ENCODE assay signal across 20 mouse cellular contexts in genomic region chr17:6182715-6183114, GRCm38 (mm10).
A peak's percentile ranks its signal among the peaks of the same experiment; 100 is the strongest.
DNase-seq lines count a peak whose midpoint lies in the region; ATAC-seq and TF ChIP-seq lines count a peak whose summit lies in the region.
"Had no signal": no experiment of that assay in that cellular context is flagged by ENCODE, and none has a peak within 500 bp of the region (broad histone marks: within the 10 kb centered on the region; RNA-seq: fewer than 3 reads in every experiment).

No protein-coding gene starts in this region.

- no peaks in the 10 kb centered on the region for H3K4me1 ChIP-seq in lung, embryonic 14.5 days (ENCODE audit: insufficient read depth)
- H3K4me1 ChIP-seq in midbrain, embryonic 11.5 days (ENCODE audit: control insufficient read depth, insufficient read depth, low read length), result no peaks in the 10 kb centered on the region
- no peaks in the 10 kb centered on the region for H3K4me1 ChIP-seq in midbrain, postnatal 0 days (ENCODE audit: insufficient read depth, low read length)
- H3K4me1 ChIP-seq in intestine, postnatal 0 days (replicated peaks; ENCODE audit: control insufficient read depth, insufficient read depth, low read length), result no peaks in the 10 kb centered on the region; the same call in 1 of the 2 replicates
- H3K4me1 ChIP-seq in liver, embryonic 12.5 days, result no peaks in the 10 kb centered on the region
- H3K4me1 ChIP-seq: embryonic facial prominence, embryonic 15.5 days had no signal

- no peak overlapping the region for H3K4me2 ChIP-seq in lung, embryonic 14.5 days
- H3K4me2 ChIP-seq in midbrain, embryonic 11.5 days, result no peak overlapping the region
- H3K4me2 ChIP-seq in midbrain, postnatal 0 days (ENCODE audit: low read depth, low read length, poor library complexity, severe bottlenecking), result no peak overlapping the region
- H3K4me2 ChIP-seq in intestine, postnatal 0 days (replicated peaks; ENCODE audit: low read depth), result no peak overlapping the region
- no peak overlapping the region for H3K4me2 ChIP-seq in liver, embryonic 12.5 days
- H3K4me2 ChIP-seq: embryonic facial prominence, embryonic 15.5 days had no signal

- DNase-seq in kidney, postnatal 10 days, result peak; percentile 55
- DNase-seq in kidney, adult 9 months, result no peak
- DNase-seq in lung, embryonic 14.5 days, result peak; percentile 60
- no peak for DNase-seq in lung, postnatal 25 days (ENCODE audit: low spot score)
- DNase-seq in midbrain, embryonic 11.5 days (ENCODE audit: low spot score, missing footprints), result peak; percentile 79
- DNase-seq in midbrain, postnatal 0 days (ENCODE audit: low spot score), result no peak
- DNase-seq: adrenal gland, postnatal 10 days; cerebellum, adult 11 months; cerebellum, adult 8-10 months; cerebellum, postnatal 14 days; embryo, embryonic 11 days; gastrocnemius, adult 2 months; gastrocnemius, postnatal 36 days; heart, adult 11 months had no signal

- no peaks in the 10 kb centered on the region for H3K9me3 ChIP-seq in lung, embryonic 14.5 days (ENCODE audit: low read depth, low read length)
- no peaks in the 10 kb centered on the region for H3K9me3 ChIP-seq in midbrain, embryonic 11.5 days (ENCODE audit: control insufficient read depth, low read length)
- no peaks in the 10 kb centered on the region for H3K9me3 ChIP-seq in midbrain, postnatal 0 days (ENCODE audit: low read length)
- no peaks in the 10 kb centered on the region for H3K9me3 ChIP-seq in intestine, postnatal 0 days (ENCODE audit: control insufficient read depth)
- H3K9me3 ChIP-seq in liver, embryonic 12.5 days (replicated peaks), result no peaks in the 10 kb centered on the region
- H3K9me3 ChIP-seq: embryonic facial prominence, embryonic 15.5 days; forebrain, embryonic 10.5 days had no signal

- 49% methylated on average over 4 of the region's 4 CpGs for WGBS in lung, embryonic 14.5 days
- 79% methylated on average over 4 of the region's 4 CpGs for WGBS in midbrain, embryonic 11.5 days
- WGBS in midbrain, postnatal 0 days, result 71% methylated on average over 4 of the region's 4 CpGs
- WGBS in intestine, postnatal 0 days, result 81% methylated on average over 4 of the region's 4 CpGs
- 66% methylated on average over 4 of the region's 4 CpGs for WGBS in liver, embryonic 12.5 days (ENCODE audit: insufficient replicate concordance)

- H3K27ac ChIP-seq in lung, embryonic 14.5 days (ENCODE audit: low read depth), result no peak overlapping the region
- H3K27ac ChIP-seq in midbrain, embryonic 11.5 days (ENCODE audit: low read depth, low read length), result no peak overlapping the region
- no peak overlapping the region for H3K27ac ChIP-seq in midbrain, postnatal 0 days (ENCODE audit: low read depth, low read length)
- no peak overlapping the region for H3K27ac ChIP-seq in intestine, postnatal 0 days (ENCODE audit: low read depth, low read length)
- H3K27ac ChIP-seq in liver, embryonic 12.5 days, result no peak overlapping the region
- H3K27ac ChIP-seq: embryonic facial prominence, embryonic 15.5 days; forebrain, embryonic 10.5 days; gastrocnemius, adult 2 months had no signal

- no peak for ATAC-seq in lung, embryonic 14.5 days (ENCODE audit: insufficient read depth)
- no peak for ATAC-seq in midbrain, embryonic 11.5 days (ENCODE audit: low FRiP score)
- no peak for ATAC-seq in midbrain, postnatal 0 days (ENCODE audit: low FRiP score)
- ATAC-seq in intestine, postnatal 0 days, result no peak
- ATAC-seq in liver, embryonic 12.5 days, result no peak
- ATAC-seq: forebrain, embryonic 14.5 days had no signal

- peaks cover 34% of the 10 kb centered on the region; the same call in 1 of the 2 replicates for H3K36me3 ChIP-seq in lung, embryonic 14.5 days (ENCODE audit: insufficient read depth)
- H3K36me3 ChIP-seq in midbrain, embryonic 11.5 days (ENCODE audit: control insufficient read depth, insufficient read depth, low read length), result peaks cover 9% of the 10 kb centered on the region; the same call in 1 of the 2 replicates
- H3K36me3 ChIP-seq in midbrain, postnatal 0 days (ENCODE audit: insufficient read depth, low read length), result peaks cover 27% of the 10 kb centered on the region
- peaks cover 22% of the 10 kb centered on the region for H3K36me3 ChIP-seq in intestine, postnatal 0 days (ENCODE audit: control insufficient read depth, insufficient read depth)
- peaks cover 7% of the 10 kb centered on the region; the same call in 1 of the 2 replicates for H3K36me3 ChIP-seq in liver, embryonic 12.5 days

- TF ChIP-seq CTCF in lung, embryonic 14.5 days (IDR thresholded peaks at IDR 0.05; ENCODE audit: low read depth), result no peak
- TF ChIP-seq CTCF in midbrain, postnatal 0 days (IDR thresholded peaks at IDR 0.05), result no peak
- TF ChIP-seq CTCF in intestine, postnatal 0 days (IDR thresholded peaks at IDR 0.05; ENCODE audit: low read depth), result no peak

- H3K27me3 ChIP-seq in lung, embryonic 14.5 days (ENCODE audit: insufficient read depth, low read length), result no peaks in the 10 kb centered on the region
- no peaks in the 10 kb centered on the region for H3K27me3 ChIP-seq in midbrain, embryonic 11.5 days (ENCODE audit: control insufficient read depth, insufficient read depth, low read length)
- no peaks in the 10 kb centered on the region for H3K27me3 ChIP-seq in midbrain, postnatal 0 days (ENCODE audit: insufficient read depth, low read length)
- H3K27me3 ChIP-seq in intestine, postnatal 0 days (replicated peaks; ENCODE audit: control insufficient read depth, insufficient read depth, low read length), result no peaks in the 10 kb centered on the region
- H3K27me3 ChIP-seq in liver, embryonic 12.5 days (replicated peaks), result no peaks in the 10 kb centered on the region
- H3K27me3 ChIP-seq: embryonic facial prominence, embryonic 15.5 days had no signal

- H3K4me3 ChIP-seq in lung, embryonic 14.5 days (ENCODE audit: low read depth, low read length), result no peak overlapping the region
- H3K4me3 ChIP-seq in midbrain, embryonic 11.5 days (ENCODE audit: low read depth, low read length), result no peak overlapping the region
- H3K4me3 ChIP-seq in midbrain, postnatal 0 days (ENCODE audit: low read depth, low read length), result no peak overlapping the region
- H3K4me3 ChIP-seq in intestine, postnatal 0 days (ENCODE audit: low read depth, low read length), result no peak overlapping the region
- no peak overlapping the region for H3K4me3 ChIP-seq in liver, embryonic 12.5 days
- H3K4me3 ChIP-seq: embryonic facial prominence, embryonic 15.5 days; erythroblast, embryonic 14.5 days; forebrain, embryonic 10.5 days; gastrocnemius, adult 2 months had no signal

- H3K9ac ChIP-seq in lung, embryonic 14.5 days, result no peak overlapping the region
- no peak overlapping the region for H3K9ac ChIP-seq in midbrain, embryonic 11.5 days (ENCODE audit: low read length)
- H3K9ac ChIP-seq in midbrain, postnatal 0 days (replicated peaks; ENCODE audit: low read length, poor library complexity, severe bottlenecking), result no peak overlapping the region
- no peak overlapping the region for H3K9ac ChIP-seq in intestine, postnatal 0 days (ENCODE audit: low read depth, low read length)
- no peak overlapping the region for H3K9ac ChIP-seq in liver, embryonic 12.5 days
- H3K9ac ChIP-seq: embryonic facial prominence, embryonic 15.5 days had no signal

Comparison
In these comparisons a context has a peak if more than half of its experiments do, and no peak if none do; other contexts are left out.
1. DNase-seq: peak in kidney, postnatal 10 days (single experiment), lung, embryonic 14.5 days (single experiment) and midbrain, embryonic 11.5 days (single experiment); none in kidney, adult 9 months (single experiment), lung, postnatal 25 days (single experiment) and midbrain, postnatal 0 days (single experiment).